Mouse (Mus musculus): ENCODE measurements at regions not wholly inside any gene's neighbourhood (a gene's known extent, or its start where the extent isn't known, plus 50 kb on each side); places are given as distances from the start of the nearest gene placed in this dataset.

- H3K4me1 ChIP-seq (ENCODE audit: control insufficient read depth, insufficient read depth, low read length): no peaks in the 10 kb centered on the region
- no peak overlapping the region for H3K4me2 ChIP-seq (ENCODE audit: low read depth)
- no peak overlapping the region for H3K4me3 ChIP-seq (ENCODE audit: low read depth, low read length)
- no peak overlapping the region for H3K9ac ChIP-seq (ENCODE audit: low read length)
- DNase-seq (ENCODE audit: low spot score) (no peak), ATAC-seq (ENCODE audit: insufficient read depth, low FRiP score, low TSS enrichment) (no peak)
- H3K36me3 ChIP-seq (ENCODE audit: control insufficient read depth, insufficient read depth, low read length): no peaks in the 10 kb centered on the region
- no peak overlapping the region for H3K27ac ChIP-seq (ENCODE audit: low read depth, low read length)
- H3K27me3 ChIP-seq (ENCODE audit: control insufficient read depth, insufficient read depth, low read length): no peaks in the 10 kb centered on the region
- 86% methylated on average over 6 of the region's 6 CpGs for WGBS
- no peaks in the 10 kb centered on the region for H3K9me3 ChIP-seq (ENCODE audit: control insufficient read depth, low read length)
Observed at GRCm38 (mm10) chr13:53934457-53934856, 121.0 kb downstream of the Drd1 start.

GRCm38 (mm10) chr13:53926128-53926527, 129.4 kb downstream of the Drd1 start:
- H3K9me3 ChIP-seq (ENCODE audit: control insufficient read depth, low read length): no peaks in the 10 kb centered on the region
- H3K36me3 ChIP-seq (ENCODE audit: control insufficient read depth, insufficient read depth, low read length): no peaks in the 10 kb centered on the region
- DNase-seq (ENCODE audit: low spot score) (no peak), ATAC-seq (ENCODE audit: insufficient read depth, low FRiP score, low TSS enrichment) (no peak)
- H3K4me2 ChIP-seq (ENCODE audit: low read depth): no peak overlapping the region
- no peaks in the 10 kb centered on the region for H3K27me3 ChIP-seq (ENCODE audit: control insufficient read depth, insufficient read depth, low read length)
- H3K9ac ChIP-seq (ENCODE audit: low read length): no peak overlapping the region
- 89% methylated on average over 4 of the region's 4 CpGs for WGBS
- H3K4me1 ChIP-seq (ENCODE audit: control insufficient read depth, insufficient read depth, low read length): no peaks in the 10 kb centered on the region
- H3K27ac ChIP-seq (ENCODE audit: low read depth, low read length): no peak overlapping the region
- H3K4me3 ChIP-seq (ENCODE audit: low read depth, low read length): no peak overlapping the region

GRCm38 (mm10) chr13:53924433-53924832, 131.1 kb downstream of the Drd1 start:
- DNase-seq (ENCODE audit: low spot score) (no peak), ATAC-seq (ENCODE audit: insufficient read depth, low FRiP score, low TSS enrichment) (no peak)
- Histone ChIP-seq H3K4me1 (ENCODE audit: control insufficient read depth, insufficient read depth, low read length) (no peaks in the 10 kb centered on the region), H3K36me3 (ENCODE audit: control insufficient read depth, insufficient read depth, low read length) (no peaks in the 10 kb centered on the region), H3K27me3 (ENCODE audit: control insufficient read depth, insufficient read depth, low read length) (no peaks in the 10 kb centered on the region), H3K4me2 (ENCODE audit: low read depth) (no peak overlapping the region), H3K4me3 (ENCODE audit: low read depth, low read length) (no peak overlapping the region), H3K9me3 (ENCODE audit: control insufficient read depth, low read length) (no peaks in the 10 kb centered on the region), H3K27ac (ENCODE audit: low read depth, low read length) (no peak overlapping the region), H3K9ac (ENCODE audit: low read length) (no peak overlapping the region)
- WGBS: 84% methylated on average over 4 of the region's 4 CpGs

GRCm38 (mm10) chr13:53923721-53924374, 131.7 kb downstream of the Drd1 start:
- WGBS: 68% methylated on average over 7 of the region's 7 CpGs
- H3K27me3 ChIP-seq (ENCODE audit: control insufficient read depth, insufficient read depth, low read length): no peaks in the 10 kb centered on the region
- no peak overlapping the region for H3K9ac ChIP-seq (ENCODE audit: low read length)
- ATAC-seq (ENCODE audit: insufficient read depth, low FRiP score, low TSS enrichment) (no peak), DNase-seq (ENCODE audit: low spot score) (no peak)
- no peak overlapping the region for H3K4me2 ChIP-seq (ENCODE audit: low read depth)
- no peaks in the 10 kb centered on the region for H3K9me3 ChIP-seq (ENCODE audit: control insufficient read depth, low read length)
- H3K27ac ChIP-seq (ENCODE audit: low read depth, low read length): no peak overlapping the region
- no peaks in the 10 kb centered on the region for H3K4me1 ChIP-seq (ENCODE audit: control insufficient read depth, insufficient read depth, low read length)
- no peak overlapping the region for H3K4me3 ChIP-seq (ENCODE audit: low read depth, low read length)
- no peaks in the 10 kb centered on the region for H3K36me3 ChIP-seq (ENCODE audit: control insufficient read depth, insufficient read depth, low read length)

- Histone ChIP-seq H3K4me1 (ENCODE audit: control insufficient read depth, insufficient read depth, low read length) (no peaks in the 10 kb centered on the region), H3K27ac (ENCODE audit: low read depth, low read length) (no peak overlapping the region), H3K9me3 (ENCODE audit: control insufficient read depth, low read length) (no peaks in the 10 kb centered on the region), H3K9ac (ENCODE audit: low read length) (no peak overlapping the region), H3K4me2 (ENCODE audit: low read depth) (no peak overlapping the region), H3K27me3 (ENCODE audit: control insufficient read depth, insufficient read depth, low read length) (no peaks in the 10 kb centered on the region), H3K4me3 (ENCODE audit: low read depth, low read length) (no peak overlapping the region), H3K36me3 (ENCODE audit: control insufficient read depth, insufficient read depth, low read length) (no peaks in the 10 kb centered on the region)
- 81% methylated on average over 5 of the region's 5 CpGs for WGBS
- DNase-seq (ENCODE audit: low spot score): no peak
- no peak for ATAC-seq (ENCODE audit: insufficient read depth, low FRiP score, low TSS enrichment)
Observed at GRCm38 (mm10) chr13:53921796-53922195, 133.7 kb downstream of the Drd1 start.

GRCm38 (mm10) chr13:53919851-53920381, 135.6 kb downstream of the Drd1 start:
- H3K4me3 ChIP-seq (ENCODE audit: low read depth, low read length): no peak overlapping the region
- no peak overlapping the region for H3K4me2 ChIP-seq (ENCODE audit: low read depth)
- no peaks in the 10 kb centered on the region for H3K9me3 ChIP-seq (ENCODE audit: control insufficient read depth, low read length)
- ATAC-seq (ENCODE audit: insufficient read depth, low FRiP score, low TSS enrichment): no peak
- DNase-seq (ENCODE audit: low spot score): no peak
- 61% methylated on average over 5 of the region's 5 CpGs for WGBS
- H3K4me1 ChIP-seq (ENCODE audit: control insufficient read depth, insufficient read depth, low read length): no peaks in the 10 kb centered on the region
- no peaks in the 10 kb centered on the region for H3K36me3 ChIP-seq (ENCODE audit: control insufficient read depth, insufficient read depth, low read length)
- no peaks in the 10 kb centered on the region for H3K27me3 ChIP-seq (ENCODE audit: control insufficient read depth, insufficient read depth, low read length)
- H3K27ac ChIP-seq (ENCODE audit: low read depth, low read length): no peak overlapping the region
- H3K9ac ChIP-seq (ENCODE audit: low read length): no peak overlapping the region

GRCm38 (mm10) chr13:53915456-53915855, 140.0 kb downstream of the Drd1 start:
- DNase-seq (ENCODE audit: low spot score) (no peak), ATAC-seq (ENCODE audit: insufficient read depth, low FRiP score, low TSS enrichment) (no peak)
- Histone ChIP-seq H3K27ac (ENCODE audit: low read depth, low read length) (no peak overlapping the region), H3K27me3 (ENCODE audit: control insufficient read depth, insufficient read depth, low read length) (no peaks in the 10 kb centered on the region), H3K4me3 (ENCODE audit: low read depth, low read length) (no peak overlapping the region), H3K36me3 (ENCODE audit: control insufficient read depth, insufficient read depth, low read length) (no peaks in the 10 kb centered on the region), H3K9me3 (ENCODE audit: control insufficient read depth, low read length) (no peaks in the 10 kb centered on the region), H3K4me1 (ENCODE audit: control insufficient read depth, insufficient read depth, low read length) (no peaks in the 10 kb centered on the region), H3K9ac (ENCODE audit: low read length) (no peak overlapping the region), H3K4me2 (ENCODE audit: low read depth) (no peak overlapping the region)
- WGBS: 86% methylated on average over 8 of the region's 8 CpGs

GRCm38 (mm10) chr13:53914434-53914833, 141.1 kb downstream of the Drd1 start:
- H3K27me3 ChIP-seq (ENCODE audit: control insufficient read depth, insufficient read depth, low read length): no peaks in the 10 kb centered on the region
- DNase-seq (ENCODE audit: low spot score) (no peak), ATAC-seq (ENCODE audit: insufficient read depth, low FRiP score, low TSS enrichment) (no peak)
- 83% methylated on average over 11 of the region's 11 CpGs for WGBS
- no peaks in the 10 kb centered on the region for H3K4me1 ChIP-seq (ENCODE audit: control insufficient read depth, insufficient read depth, low read length)
- no peak overlapping the region for H3K4me3 ChIP-seq (ENCODE audit: low read depth, low read length)
- H3K9me3 ChIP-seq (ENCODE audit: control insufficient read depth, low read length): no peaks in the 10 kb centered on the region
- no peak overlapping the region for H3K4me2 ChIP-seq (ENCODE audit: low read depth)
- no peaks in the 10 kb centered on the region for H3K36me3 ChIP-seq (ENCODE audit: control insufficient read depth, insufficient read depth, low read length)
- H3K9ac ChIP-seq (ENCODE audit: low read length): no peak overlapping the region
- no peak overlapping the region for H3K27ac ChIP-seq (ENCODE audit: low read depth, low read length)

GRCm38 (mm10) chr13:53913501-53913900, 142.0 kb downstream of the Drd1 start:
- no peaks in the 10 kb centered on the region for H3K4me1 ChIP-seq (ENCODE audit: control insufficient read depth, insufficient read depth, low read length)
- WGBS: 69% methylated on average over 10 of the region's 10 CpGs
- H3K9me3 ChIP-seq (ENCODE audit: control insufficient read depth, low read length): no peaks in the 10 kb centered on the region
- ATAC-seq (ENCODE audit: insufficient read depth, low FRiP score, low TSS enrichment) (no peak), DNase-seq (ENCODE audit: low spot score) (no peak)
- no peak overlapping the region for H3K4me3 ChIP-seq (ENCODE audit: low read depth, low read length)
- H3K27me3 ChIP-seq (ENCODE audit: control insufficient read depth, insufficient read depth, low read length): no peaks in the 10 kb centered on the region
- no peak overlapping the region for H3K27ac ChIP-seq (ENCODE audit: low read depth, low read length)
- no peak overlapping the region for H3K4me2 ChIP-seq (ENCODE audit: low read depth)
- H3K9ac ChIP-seq (ENCODE audit: low read length): no peak overlapping the region
- no peaks in the 10 kb centered on the region for H3K36me3 ChIP-seq (ENCODE audit: control insufficient read depth, insufficient read depth, low read length)
